Mouse (Mus musculus): ENCODE data around the gene Tnrc6b. TPM values are rescaled to one million over a fixed set of nuclear protein-coding genes. Genes with fewer than 3 reads are reported as not detected.

Tnrc6b gene
- polyA plus RNA-seq, 1 experiment = 8.9 TPM

DNA sequence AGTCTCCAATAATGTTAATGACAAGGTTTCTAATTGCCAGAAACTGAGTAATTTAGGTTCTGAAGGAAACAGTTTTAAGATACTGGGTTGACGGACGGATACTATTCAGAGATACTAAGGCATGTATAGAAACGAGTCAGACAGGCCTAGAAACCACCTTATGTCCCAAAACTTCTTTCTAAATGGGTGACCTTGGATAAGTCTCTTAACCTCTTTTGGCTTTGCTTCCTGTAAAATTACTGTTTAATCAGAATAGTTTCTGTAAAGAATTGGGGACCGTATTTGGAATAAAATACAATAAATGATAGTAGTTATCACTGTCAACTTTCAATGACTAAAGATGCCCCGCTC lies 881 bp upstream of the Tnrc6b start:
- no peaks in the 10 kb centered on the region for H3K27me3 ChIP-seq (ENCODE audit: control insufficient read depth, insufficient read depth, insufficient read length)
- no peaks in the 10 kb centered on the region for H3K79me2 ChIP-seq (ENCODE audit: control insufficient read depth, insufficient read depth)
- no peak overlapping the region for H3ac ChIP-seq (ENCODE audit: control insufficient read depth, insufficient read length)
- no peak for TF ChIP-seq MYOD1 (IDR thresholded peaks at IDR 0.05; ENCODE audit: control insufficient read depth in 1 of 3, insufficient read length in 2 of 3, low read depth in 2 of 3)
- no peak for TF ChIP-seq TCF3 (IDR thresholded peaks at IDR 0.05; ENCODE audit: insufficient read length, low read depth)
- TF ChIP-seq SRF (IDR thresholded peaks at IDR 0.05; ENCODE audit: control insufficient read depth, insufficient read length, low read depth) = no peak
- TF ChIP-seq TCF12 (IDR thresholded peaks at IDR 0.05; ENCODE audit: insufficient read depth, poor library complexity, severe bottlenecking) = no peak
- no peak for TF ChIP-seq USF1 (IDR thresholded peaks at IDR 0.05; ENCODE audit: low read depth)
- no peak for TF ChIP-seq REST (IDR thresholded peaks at IDR 0.05; ENCODE audit: insufficient read depth, insufficient read length)
- TF ChIP-seq POLR2AphosphoS2 (IDR thresholded peaks at IDR 0.05; ENCODE audit: insufficient read length, low read depth) = no peak
- no peak for TF ChIP-seq CEBPB (IDR thresholded peaks at IDR 0.05; ENCODE audit: insufficient read depth, poor library complexity, severe bottlenecking)
- no peak for TF ChIP-seq MYOG (IDR thresholded peaks at IDR 0.05; ENCODE audit: control insufficient read depth in 1 of 3, insufficient read depth in 1 of 3, insufficient read length in 2 of 3, low read depth in 2 of 3)
- no peak for TF ChIP-seq POLR2A (IDR thresholded peaks at IDR 0.05; ENCODE audit: insufficient read length, low read depth)
- TF ChIP-seq MAX (IDR thresholded peaks at IDR 0.05; ENCODE audit: low read depth) = no peak
- no peak for TF ChIP-seq E2F4 (IDR thresholded peaks at IDR 0.05; ENCODE audit: insufficient read depth)
- no peaks in the 10 kb centered on the region for H3K36me3 ChIP-seq (ENCODE audit: control insufficient read depth, insufficient read depth)
- H3K4me3 ChIP-seq = peak overlapping the region; percentile 39
- H3K4me2 ChIP-seq (ENCODE audit: low read depth) = peak overlapping the region; percentile 83

DNA sequence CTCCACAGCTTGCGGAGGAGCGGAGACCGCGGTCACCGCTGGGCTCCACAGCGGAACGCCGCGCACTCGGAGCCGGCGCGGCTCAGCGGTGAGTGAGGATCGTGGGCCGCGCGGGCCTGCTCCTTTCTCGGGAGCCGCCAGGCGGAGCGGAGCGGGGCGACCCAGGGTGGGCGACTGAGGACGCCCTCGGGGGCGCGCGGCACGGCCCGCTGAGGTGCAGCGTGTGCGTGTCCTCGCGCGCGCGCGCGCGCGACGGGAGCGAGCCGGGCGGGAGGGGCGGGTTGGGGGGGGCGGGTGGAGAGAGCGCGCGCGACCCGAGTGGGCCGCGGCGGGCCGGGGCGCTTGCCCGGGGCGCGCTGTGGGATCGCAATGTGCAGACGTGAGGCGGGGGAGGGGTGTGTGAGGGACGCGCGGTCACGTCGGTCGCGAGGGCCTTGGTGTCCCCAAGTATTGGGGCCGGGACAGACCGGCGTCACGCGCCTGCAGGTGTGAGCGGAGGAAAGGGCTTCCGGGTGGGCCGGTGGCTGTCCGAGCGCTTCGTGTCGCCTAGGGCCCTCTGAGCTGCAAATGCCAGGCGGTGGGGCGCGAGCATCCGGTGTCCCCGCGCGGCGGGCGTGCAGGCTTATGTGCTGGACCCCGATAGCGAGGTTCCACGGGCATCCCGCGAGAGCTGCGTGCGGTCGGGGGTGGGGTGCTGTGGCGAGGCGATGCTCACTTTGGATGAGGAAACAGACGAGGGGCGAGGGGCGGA lies 463 bp downstream of the Tnrc6b start:
- no peak for TF ChIP-seq TCF12 (IDR thresholded peaks at IDR 0.05; ENCODE audit: insufficient read depth, poor library complexity, severe bottlenecking)
- no peak for TF ChIP-seq POLR2AphosphoS2 (IDR thresholded peaks at IDR 0.05; ENCODE audit: insufficient read length, low read depth)
- peak; percentile 65 for TF ChIP-seq POLR2A (IDR thresholded peaks at IDR 0.05; ENCODE audit: insufficient read length, low read depth)
- TF ChIP-seq USF1 (IDR thresholded peaks at IDR 0.05; ENCODE audit: low read depth) = no peak
- H3K4me2 ChIP-seq (ENCODE audit: low read depth) = peak overlapping the region; percentile 86
- H3K36me3 ChIP-seq (ENCODE audit: control insufficient read depth, insufficient read depth) = no peaks in the 10 kb centered on the region
- H3K79me2 ChIP-seq (ENCODE audit: control insufficient read depth, insufficient read depth) = no peaks in the 10 kb centered on the region
- H3K27me3 ChIP-seq (ENCODE audit: control insufficient read depth, insufficient read depth, insufficient read length) = no peaks in the 10 kb centered on the region
- H3K4me3 ChIP-seq = peak overlapping the region; percentile 39
- peak overlapping the region; percentile 71 for H3ac ChIP-seq (ENCODE audit: control insufficient read depth, insufficient read length)

GRCm38 (mm10) chr15:80714299-80714698 lies 3.2 kb downstream of the Tnrc6b start:
- H3K4me2 ChIP-seq (ENCODE audit: low read depth) = peak overlapping the region; percentile 22
- H3K79me2 ChIP-seq (ENCODE audit: control insufficient read depth, insufficient read depth) = no peaks in the 10 kb centered on the region
- H3K27me3 ChIP-seq (ENCODE audit: control insufficient read depth, insufficient read depth, insufficient read length) = no peaks in the 10 kb centered on the region
- H3ac ChIP-seq (ENCODE audit: control insufficient read depth, insufficient read length) = no peak overlapping the region
- TF ChIP-seq TCF12 (IDR thresholded peaks at IDR 0.05; ENCODE audit: insufficient read depth, poor library complexity, severe bottlenecking) (peak; percentile 63), REST (IDR thresholded peaks at IDR 0.05; ENCODE audit: insufficient read depth, insufficient read length) (no peak), USF1 (IDR thresholded peaks at IDR 0.05; ENCODE audit: low read depth) (no peak), MAX (IDR thresholded peaks at IDR 0.05; ENCODE audit: low read depth) (no peak), POLR2AphosphoS2 (IDR thresholded peaks at IDR 0.05; ENCODE audit: insufficient read length, low read depth) (no peak), CEBPB (IDR thresholded peaks at IDR 0.05; ENCODE audit: insufficient read depth, poor library complexity, severe bottlenecking) (no peak), TCF3 (IDR thresholded peaks at IDR 0.05; ENCODE audit: insufficient read length, low read depth) (no peak), E2F4 (IDR thresholded peaks at IDR 0.05; ENCODE audit: insufficient read depth) (no peak), MYOG (IDR thresholded peaks at IDR 0.05; ENCODE audit: control insufficient read depth in 1 of 3, insufficient read depth in 1 of 3, insufficient read length in 2 of 3, low read depth in 2 of 3) (peak in 2 of 3 experiments; percentile 79 to 94), SRF (IDR thresholded peaks at IDR 0.05; ENCODE audit: control insufficient read depth, insufficient read length, low read depth) (no peak), MYOD1 (IDR thresholded peaks at IDR 0.05; ENCODE audit: control insufficient read depth in 1 of 3, insufficient read length in 2 of 3, low read depth in 2 of 3) (peak; percentile 83 to 90 (median 87)), POLR2A (IDR thresholded peaks at IDR 0.05; ENCODE audit: insufficient read length, low read depth) (no peak)
- H3K36me3 ChIP-seq (ENCODE audit: control insufficient read depth, insufficient read depth) = no peaks in the 10 kb centered on the region
- H3K4me3 ChIP-seq = no peak overlapping the region

- Histone ChIP-seq H3K79me2 (ENCODE audit: control insufficient read depth, insufficient read depth) (no peaks in the 10 kb centered on the region), H3K4me2 (ENCODE audit: low read depth) (no peak overlapping the region), H3K4me3 (no peak overlapping the region), H3ac (ENCODE audit: control insufficient read depth, insufficient read length) (no peak overlapping the region), H3K27me3 (ENCODE audit: control insufficient read depth, insufficient read depth, insufficient read length) (no peaks in the 10 kb centered on the region), H3K36me3 (ENCODE audit: control insufficient read depth, insufficient read depth) (no peaks in the 10 kb centered on the region)
- TF ChIP-seq POLR2AphosphoS2 (IDR thresholded peaks at IDR 0.05; ENCODE audit: insufficient read length, low read depth) (no peak), REST (IDR thresholded peaks at IDR 0.05; ENCODE audit: insufficient read depth, insufficient read length) (no peak)
Measured at GRCm38 (mm10) chr15:80716631-80717135, 5.6 kb downstream of the Tnrc6b start.

DNA sequence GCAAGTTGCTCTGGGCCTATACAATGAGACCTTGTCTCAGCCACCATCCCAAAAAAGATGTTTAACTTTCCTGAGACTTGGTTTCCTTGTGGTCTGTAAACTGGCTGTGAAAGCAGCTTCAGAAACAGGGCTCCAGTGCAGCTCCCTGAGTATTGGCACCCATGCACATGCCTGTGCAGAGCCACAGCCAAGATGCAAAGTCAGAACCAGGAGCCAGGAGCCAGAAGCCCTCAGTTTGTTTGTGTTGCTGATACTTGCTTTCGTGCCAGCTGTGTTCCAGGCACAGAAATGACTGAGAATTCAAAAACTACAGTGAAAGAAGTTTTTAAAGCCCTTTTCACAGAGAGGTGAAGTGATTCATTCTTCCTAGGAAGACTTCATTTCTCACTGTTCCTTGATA lies 6.3 kb downstream of the Tnrc6b start:
- H3K79me2 ChIP-seq (ENCODE audit: control insufficient read depth, insufficient read depth) = no peaks in the 10 kb centered on the region
- TF ChIP-seq SRF (IDR thresholded peaks at IDR 0.05; ENCODE audit: control insufficient read depth, insufficient read length, low read depth) (no peak), MYOG (IDR thresholded peaks at IDR 0.05; ENCODE audit: control insufficient read depth in 1 of 3, insufficient read depth in 1 of 3, insufficient read length in 2 of 3, low read depth in 2 of 3) (no peak), POLR2A (IDR thresholded peaks at IDR 0.05; ENCODE audit: insufficient read length, low read depth) (no peak), MAX (IDR thresholded peaks at IDR 0.05; ENCODE audit: low read depth) (no peak), MYOD1 (IDR thresholded peaks at IDR 0.05; ENCODE audit: control insufficient read depth in 1 of 3, insufficient read length in 2 of 3, low read depth in 2 of 3) (no peak), E2F4 (IDR thresholded peaks at IDR 0.05; ENCODE audit: insufficient read depth) (no peak), TCF12 (IDR thresholded peaks at IDR 0.05; ENCODE audit: insufficient read depth, poor library complexity, severe bottlenecking) (no peak), USF1 (IDR thresholded peaks at IDR 0.05; ENCODE audit: low read depth) (no peak), REST (IDR thresholded peaks at IDR 0.05; ENCODE audit: insufficient read depth, insufficient read length) (no peak)
- no peak overlapping the region for H3K4me2 ChIP-seq (ENCODE audit: low read depth)
- no peaks in the 10 kb centered on the region for H3K27me3 ChIP-seq (ENCODE audit: control insufficient read depth, insufficient read depth, insufficient read length)
- no peak overlapping the region for H3K4me3 ChIP-seq
- no peaks in the 10 kb centered on the region for H3K36me3 ChIP-seq (ENCODE audit: control insufficient read depth, insufficient read depth)
- no peak overlapping the region for H3ac ChIP-seq (ENCODE audit: control insufficient read depth, insufficient read length)
